Mouse (Mus musculus) kidney, postnatal 0 days (tissue): ENCODE data around the gene Nop53. TPM values are rescaled to one million over a fixed set of nuclear protein-coding genes. Genes with fewer than 3 reads are reported as not detected.

ENCODE experiments used
- ATAC-seq: fragments of 200-750 bp; cut with Nextera tagmentation; replicated peaks from 2 replicates; pipeline ENCODE4 v1.8.0; 2017; ENCODE audit warnings: low read depth, moderate number of reproducible peaks, moderate TSS enrichment, moderate library complexity; ENCODE audit not compliant: low FRiP score
- DNase-seq: peaks from one replicate; pipeline ENCODE4 v3.0.0-alpha.2; 2016; ENCODE audit warnings: low spot score
- H3K27ac ChIP-seq: fragments of 300-500 bp; sonication (generic); 2 replicates; pipeline ENCODE4 v1.5.1; 2014; ENCODE audit warnings: mild to moderate bottlenecking
- H3K27me3 ChIP-seq: fragments of 300-500 bp; sonication (generic); 2 replicates; pipeline ENCODE4 v1.6.1; 2014; ENCODE audit warnings: low read length, mixed read lengths; ENCODE audit not compliant: insufficient read depth
- H3K36me3 ChIP-seq: fragments of 300-500 bp; sonication (generic); 2 replicates; pipeline ENCODE4 v1.6.1; 2014; ENCODE audit warnings: low read length, mixed read lengths; ENCODE audit not compliant: insufficient read depth
- H3K4me1 ChIP-seq: fragments of 300-500 bp; sonication (generic); replicated peaks from 2 replicates; pipeline ENCODE4 v1.6.1; 2014; ENCODE audit warnings: antibody characterized with exemption, low read length, mixed read lengths; ENCODE audit not compliant: insufficient read depth
- H3K4me2 ChIP-seq: fragments of 300-500 bp; sonication (generic); 2 replicates; pipeline ENCODE4 v1.6.1; 2014; ENCODE audit warnings: mild to moderate bottlenecking, low read length, moderate library complexity, mixed read lengths
- H3K4me3 ChIP-seq: fragments of 300-500 bp; sonication (generic); replicated peaks from 2 replicates; pipeline ENCODE4 v1.5.1; 2014; ENCODE audit warnings: low read depth, low read length
- H3K9ac ChIP-seq: fragments of 300-500 bp; sonication (generic); 2 replicates; pipeline ENCODE4 v1.6.1; 2014; ENCODE audit warnings: low read depth, low read length
- H3K9me3 ChIP-seq: fragments of 300-500 bp; sonication (generic); replicated peaks from 2 replicates; pipeline ENCODE4 v1.6.1; 2016; ENCODE audit warnings: low read length, inconsistent platforms, mixed read lengths
- CTCF ChIP-seq: IDR thresholded peaks from 2 replicates; pipeline ENCODE4 v1.5.1; 2016; ENCODE audit warnings: antibody characterized with exemption, low read depth, mild to moderate bottlenecking, moderate library complexity
- WGBS: fragments of 180-500 bp; shearing (Covaris S2); extraction: QIAGEN DNeasy Blood & Tissue Kit; methylation state at CpG from one replicate; pipeline ENCODE4 v1.1.7; 2014; 5-methylcytosine and 5-hydroxymethylcytosine counted together
- polyA plus RNA-seq: library from polyadenylated mRNA; unstranded; fragments of >200 nt; fragmentation: Nextera tagmentation; extraction: Ambion mirVana; gene quantifications from 2 replicates; pipeline ENCODE4 v1.2.1, GENCODE M21; 2015

Nop53 gene
- 213 and 221 TPM in 2 replicates for polyA plus RNA-seq

GRCm38 (mm10) chr7:15945721-15946536, at the start of gene Nop53:
TSS of gene Nop53 (minus strand) at chr7:15946074.
- Histone ChIP-seq H3K4me3 (peak within 1 kb of the TSS; percentile 79), H3K4me2 (peak within 1 kb of the TSS; percentile 80), H3K9ac (peak within 1 kb of the TSS; percentile 77), H3K27me3 (no peaks in the 10 kb centered on the region), H3K36me3 (peaks cover 34% of the 10 kb centered on the region), H3K4me1 (no peaks in the 10 kb centered on the region; the same call in none of the 2 replicates), H3K9me3 (no peaks in the 10 kb centered on the region), H3K27ac (peak within 1 kb of the TSS; percentile 96)
- 1% methylated on average over 59 of the region's 59 CpGs for WGBS
- DNase-seq (peak; percentile 98), ATAC-seq (peak; percentile 86)
- TF ChIP-seq CTCF, result no peak

GRCm38 (mm10) chr7:15993789-15994188, 47.9 kb upstream of the Nop53 start:
- peaks cover 38% of the 10 kb centered on the region for H3K36me3 ChIP-seq
- H3K9ac ChIP-seq, result no peak overlapping the region
- no peak overlapping the region for H3K4me3 ChIP-seq
- H3K4me1 ChIP-seq, result no peaks in the 10 kb centered on the region
- H3K27me3 ChIP-seq, result no peaks in the 10 kb centered on the region
- DNase-seq, result no peak
- no peaks in the 10 kb centered on the region for H3K9me3 ChIP-seq
- ATAC-seq, result no peak
- TF ChIP-seq CTCF, result no peak
- peak overlapping the region; percentile 32; the same call in 1 of the 2 replicates for H3K27ac ChIP-seq
- 93% methylated on average over 4 of the region's 4 CpGs for WGBS
- no peak overlapping the region for H3K4me2 ChIP-seq

- Histone ChIP-seq H3K9ac (no peak overlapping the region), H3K27ac (peak overlapping the region; percentile 32; the same call in 1 of the 2 replicates), H3K4me2 (no peak overlapping the region), H3K9me3 (no peaks in the 10 kb centered on the region), H3K4me3 (no peak overlapping the region), H3K27me3 (no peaks in the 10 kb centered on the region), H3K4me1 (no peaks in the 10 kb centered on the region), H3K36me3 (peaks cover 45% of the 10 kb centered on the region)
- DNase-seq (no peak), ATAC-seq (peak; percentile 84)
- TF ChIP-seq CTCF, result no peak
- 73% methylated on average over 3 of the region's 3 CpGs for WGBS
Observed at GRCm38 (mm10) chr7:15993152-15993551, 47.3 kb upstream of the Nop53 start.

GRCm38 (mm10) chr7:15991764-15992163, 45.9 kb upstream of the Nop53 start:
- Histone ChIP-seq H3K9ac (no peak overlapping the region), H3K9me3 (no peaks in the 10 kb centered on the region), H3K36me3 (peaks cover 47% of the 10 kb centered on the region), H3K27ac (no peak overlapping the region), H3K4me2 (no peak overlapping the region), H3K27me3 (no peaks in the 10 kb centered on the region), H3K4me3 (no peak overlapping the region), H3K4me1 (no peaks in the 10 kb centered on the region)
- no peak for ATAC-seq
- DNase-seq, result no peak
- 89% methylated on average over 3 of the region's 3 CpGs for WGBS
- TF ChIP-seq CTCF, result no peak

- Histone ChIP-seq H3K27ac (no peak overlapping the region), H3K9me3 (no peaks in the 10 kb centered on the region), H3K27me3 (no peaks in the 10 kb centered on the region), H3K4me1 (no peaks in the 10 kb centered on the region), H3K9ac (no peak overlapping the region), H3K4me2 (no peak overlapping the region), H3K36me3 (peaks cover 35% of the 10 kb centered on the region), H3K4me3 (no peak overlapping the region)
- TF ChIP-seq CTCF, result no peak
- no peak for ATAC-seq
- DNase-seq, result no peak
- WGBS, result 91% methylated on average over 16 of the region's 16 CpGs
Observed at GRCm38 (mm10) chr7:15987661-15988356, 41.9 kb upstream of the Nop53 start.

GRCm38 (mm10) chr7:15982729-15983407, 37.0 kb upstream of the Nop53 start:
- no peaks in the 10 kb centered on the region for H3K4me1 ChIP-seq
- DNase-seq, result peak; percentile 82
- no peak overlapping the region for H3K9ac ChIP-seq
- WGBS, result 35% methylated on average over 4 of the region's 4 CpGs
- H3K27me3 ChIP-seq, result no peaks in the 10 kb centered on the region
- no peak for ATAC-seq
- peak; percentile 87 for TF ChIP-seq CTCF
- H3K4me2 ChIP-seq, result no peak overlapping the region
- H3K4me3 ChIP-seq, result no peak overlapping the region
- peaks cover 21% of the 10 kb centered on the region for H3K36me3 ChIP-seq
- no peak overlapping the region for H3K27ac ChIP-seq
- no peaks in the 10 kb centered on the region for H3K9me3 ChIP-seq
